Mouse (Mus musculus) neutrophil, adult 59 days (primary cell): ENCODE data around the gene Calr. TPM values are rescaled to one million over a fixed set of nuclear protein-coding genes. Genes with fewer than 3 reads are reported as not detected.

Experiments
- total RNA-seq, 2 experiments: library from RNA; stranded (reverse); gene quantifications; 1 replicate in 1 of 2; 2 replicates in 1 of 2; pipeline ENCODE4 v1.2.4; 2023

The Calr gene
- 100 to 1,000 TPM; 286 to 287 TPM for total RNA-seq

DNA sequence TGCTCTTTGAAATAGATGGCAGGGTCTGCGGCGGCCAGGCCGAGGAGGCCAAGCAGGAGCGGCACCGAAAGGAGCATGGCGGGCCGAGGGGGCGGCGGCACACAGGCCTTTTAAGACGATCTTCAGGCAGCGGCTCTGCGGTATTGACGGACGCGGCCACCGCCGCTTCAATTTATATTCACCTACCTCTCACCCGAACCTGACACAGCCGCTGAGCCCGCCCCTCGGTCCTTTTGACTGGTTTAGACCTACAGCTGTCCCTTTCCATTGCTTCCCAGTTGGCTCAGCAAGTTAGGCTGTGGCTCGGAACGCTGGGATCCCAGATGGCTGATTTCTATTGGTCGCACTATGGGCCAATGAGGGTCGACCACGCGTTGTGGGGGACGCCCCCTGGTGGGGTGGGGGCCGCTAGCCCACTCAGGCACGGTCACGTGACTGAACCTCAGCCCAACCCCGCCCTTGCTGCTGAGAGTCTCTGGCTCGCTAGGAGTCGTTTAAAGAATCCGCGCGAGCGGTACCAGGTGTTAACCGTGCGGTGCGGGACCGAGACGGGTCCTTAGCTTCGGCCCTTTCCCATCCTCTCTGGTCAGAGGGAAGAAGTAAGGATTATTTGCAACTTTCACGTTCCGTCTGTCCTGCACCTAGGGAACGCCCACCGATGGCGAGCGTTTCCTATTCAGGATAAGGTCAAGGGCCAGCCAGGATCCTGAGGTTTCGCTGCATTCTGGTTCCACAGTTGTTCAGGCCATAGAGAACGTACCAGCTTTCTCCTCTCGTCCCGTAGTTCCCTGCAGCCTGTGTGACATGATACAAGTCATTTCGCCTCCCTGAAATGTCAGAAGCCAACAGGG, at the start of gene Calr:
TSS of gene Calr (minus strand) at position 213 of the 851 bp plus-strand sequence.

DNA sequence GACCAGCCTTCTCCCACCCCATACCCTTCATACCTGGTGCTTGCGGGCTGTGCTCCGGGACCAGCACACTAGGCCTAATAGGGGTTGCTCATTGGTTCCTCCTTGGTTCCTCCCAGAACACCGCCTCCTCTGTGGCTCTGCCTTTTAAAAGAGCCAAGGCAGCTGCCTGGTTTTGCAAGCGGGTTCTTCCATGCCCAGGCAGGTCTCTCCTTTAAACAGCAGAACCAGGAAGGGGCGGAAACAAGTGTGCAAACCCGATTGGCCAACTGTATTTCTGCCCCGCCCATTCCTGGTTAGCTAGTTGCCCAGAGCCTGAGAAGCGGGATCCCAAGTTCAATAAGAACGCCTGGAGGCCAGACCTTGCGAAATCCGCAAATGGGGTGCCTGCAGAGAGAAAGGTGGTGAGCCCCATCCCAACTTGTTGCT, 47.0 kb upstream of the Calr start, which contains the start of gene Gcdh:
TSS of gene Gcdh (minus strand) at position 213 of the 426 bp plus-strand sequence.

DNA sequence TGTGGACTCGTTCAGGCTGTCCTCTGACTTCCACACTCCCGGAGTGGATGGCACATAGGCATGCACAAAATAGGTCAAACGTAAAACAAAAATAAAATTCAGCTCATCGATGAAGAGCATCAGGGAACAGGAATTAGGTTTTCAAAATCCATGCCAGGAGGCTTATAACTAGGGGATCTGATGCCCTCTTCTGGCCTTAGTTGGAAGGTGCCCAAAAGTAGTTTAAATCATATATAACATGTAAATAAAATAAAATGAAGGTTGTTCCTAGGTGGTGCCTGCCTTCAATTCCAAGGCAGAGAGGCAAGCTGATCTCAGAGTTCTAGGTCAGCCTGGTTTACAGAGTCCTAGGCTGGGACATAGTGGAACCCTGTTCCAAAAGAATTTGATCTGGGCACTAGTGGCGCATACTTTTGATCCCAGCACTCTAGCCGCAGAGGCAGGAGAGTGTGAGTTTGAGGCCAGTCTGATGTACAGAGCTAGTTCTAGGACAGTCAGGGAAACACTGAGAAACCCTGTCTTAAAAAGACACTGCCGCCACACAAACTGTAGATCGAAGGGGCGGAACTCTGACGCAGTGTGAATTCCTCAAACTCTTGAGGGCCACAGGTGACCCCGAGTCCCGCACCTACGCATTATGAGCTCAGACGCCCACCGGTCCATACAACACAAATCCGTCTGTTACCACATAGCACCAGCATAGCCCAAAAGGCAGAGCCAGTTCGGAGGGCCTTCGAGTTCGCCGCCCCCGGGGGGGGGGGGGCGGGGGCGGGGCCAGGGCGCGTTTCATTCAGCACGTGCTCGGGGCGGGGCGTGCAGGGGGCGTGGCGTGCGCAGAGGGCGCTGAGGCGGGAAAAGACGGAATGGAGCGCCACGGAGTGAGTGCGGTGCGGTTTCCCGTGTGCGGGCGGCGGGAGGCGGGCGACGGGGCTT, 24.9 kb upstream of the Calr start, which contains the start of gene Syce2:
TSS of gene Syce2 (plus strand) at position 736 of the 933 bp plus-strand sequence.

DNA sequence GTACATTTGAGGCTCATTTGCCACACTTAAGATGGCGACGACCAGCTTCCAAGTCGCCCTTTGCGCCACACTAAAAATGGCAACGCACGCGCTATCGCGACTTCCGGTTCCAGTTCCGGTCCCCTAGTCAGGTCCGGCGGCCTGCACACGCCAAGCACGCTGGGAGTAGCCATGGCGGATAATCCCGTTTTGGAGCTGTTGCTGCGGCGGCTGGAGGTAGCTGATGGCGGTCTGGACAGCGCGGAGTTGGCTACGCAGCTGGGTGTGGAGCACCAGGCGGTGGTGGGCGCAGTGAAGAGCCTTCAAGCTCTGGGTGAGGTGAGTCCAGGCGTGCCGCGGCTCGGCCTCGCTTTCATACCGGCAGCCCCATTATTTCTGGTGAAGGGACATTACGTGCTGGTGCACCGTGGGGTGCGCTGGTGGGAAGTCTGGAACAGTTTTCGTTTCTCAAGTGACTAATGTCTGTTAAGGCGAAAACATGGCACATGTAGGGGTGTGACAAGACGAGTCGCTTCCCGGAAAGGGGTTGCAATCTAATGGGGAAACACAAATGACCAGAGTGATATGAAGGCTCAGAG, 10.2 kb upstream of the Calr start, which contains the start of gene Farsa:
TSS of gene Farsa (plus strand) at position 126 of the 578 bp plus-strand sequence.

DNA sequence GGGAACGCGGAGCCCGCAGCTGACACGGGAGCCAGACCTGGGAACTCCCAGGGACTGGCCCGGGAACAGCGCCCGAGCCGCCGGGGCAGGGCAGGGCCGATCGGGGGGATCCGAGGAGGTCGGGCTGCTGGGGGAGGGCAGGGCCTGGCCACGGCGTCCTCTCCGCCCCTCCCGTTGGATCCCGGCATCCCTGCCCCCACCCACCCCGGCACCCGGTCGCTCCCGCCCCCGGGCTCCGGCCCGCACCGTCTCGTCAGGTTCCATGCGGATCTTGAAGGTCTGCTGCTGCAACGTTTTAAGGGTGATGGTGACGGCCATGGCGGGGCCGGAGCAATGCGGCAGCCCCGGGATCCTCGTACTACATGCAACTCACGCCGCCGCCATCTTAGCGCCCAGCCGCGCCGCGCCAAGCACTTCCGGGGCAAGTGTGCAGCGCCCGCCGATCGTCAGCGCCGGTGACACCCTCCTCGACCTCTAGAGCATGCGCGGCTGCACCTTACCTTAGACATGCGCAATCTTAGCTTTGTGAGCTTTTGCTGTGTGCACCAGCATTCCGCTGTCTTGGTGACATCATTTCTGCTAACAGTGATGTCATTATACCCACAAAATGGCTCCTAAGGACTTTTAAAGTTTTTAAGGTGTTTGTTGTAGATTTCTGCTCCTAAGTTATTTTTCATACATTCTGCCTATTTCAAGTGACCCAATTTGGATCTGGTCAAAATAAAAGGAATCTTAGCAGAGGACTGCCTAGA, 6.3 kb downstream of the Calr start, which contains the start of gene Rad23a:
TSS of gene Rad23a (minus strand) at position 418 of the 752 bp plus-strand sequence.

DNA sequence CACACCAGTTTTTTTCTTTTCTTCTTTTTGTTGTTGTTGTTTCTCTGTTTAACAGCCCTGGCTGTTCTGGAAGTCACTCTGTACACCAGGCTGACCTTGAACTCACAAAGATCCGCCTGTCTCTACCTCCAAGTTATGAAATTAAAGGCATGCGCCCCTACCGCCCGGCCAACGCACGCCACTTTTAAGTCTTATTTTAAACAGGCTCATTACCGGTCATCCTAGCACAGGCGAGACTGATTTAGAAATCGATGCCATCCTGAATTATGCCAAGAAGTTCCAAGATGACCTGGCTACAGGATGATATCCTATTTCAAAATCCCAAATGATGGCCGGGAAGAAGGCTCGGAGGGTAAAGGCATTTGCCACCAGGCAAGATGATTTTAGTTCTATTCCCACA, 15.2 kb downstream of the Calr start, which contains the start of gene Gadd45gip1:
TSS of gene Gadd45gip1 (plus strand) at position 33 of the 400 bp plus-strand sequence.

DNA sequence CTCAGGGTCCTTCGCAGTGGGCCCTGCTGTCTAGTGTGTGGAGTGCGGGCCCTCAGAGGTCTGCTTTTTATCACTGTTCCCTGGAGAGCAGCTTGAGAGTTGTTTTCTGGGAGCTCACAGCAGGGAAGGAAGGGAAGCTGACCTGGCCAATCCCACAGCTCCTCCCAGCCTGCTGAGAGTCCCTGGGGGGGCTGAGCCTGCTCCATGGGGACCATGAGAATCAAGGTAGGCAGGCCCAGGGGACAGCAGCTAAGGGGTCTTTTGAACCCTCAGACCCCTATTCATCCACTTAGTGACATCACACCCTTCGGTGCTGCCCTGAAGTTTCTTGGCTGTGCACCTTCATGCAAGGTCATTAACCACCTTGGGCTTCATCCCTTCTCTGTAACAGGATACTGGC, 24.0 kb downstream of the Calr start, which contains the start of gene Dand5:
TSS of gene Dand5 (minus strand) at position 101 of the 400 bp plus-strand sequence.

DNA sequence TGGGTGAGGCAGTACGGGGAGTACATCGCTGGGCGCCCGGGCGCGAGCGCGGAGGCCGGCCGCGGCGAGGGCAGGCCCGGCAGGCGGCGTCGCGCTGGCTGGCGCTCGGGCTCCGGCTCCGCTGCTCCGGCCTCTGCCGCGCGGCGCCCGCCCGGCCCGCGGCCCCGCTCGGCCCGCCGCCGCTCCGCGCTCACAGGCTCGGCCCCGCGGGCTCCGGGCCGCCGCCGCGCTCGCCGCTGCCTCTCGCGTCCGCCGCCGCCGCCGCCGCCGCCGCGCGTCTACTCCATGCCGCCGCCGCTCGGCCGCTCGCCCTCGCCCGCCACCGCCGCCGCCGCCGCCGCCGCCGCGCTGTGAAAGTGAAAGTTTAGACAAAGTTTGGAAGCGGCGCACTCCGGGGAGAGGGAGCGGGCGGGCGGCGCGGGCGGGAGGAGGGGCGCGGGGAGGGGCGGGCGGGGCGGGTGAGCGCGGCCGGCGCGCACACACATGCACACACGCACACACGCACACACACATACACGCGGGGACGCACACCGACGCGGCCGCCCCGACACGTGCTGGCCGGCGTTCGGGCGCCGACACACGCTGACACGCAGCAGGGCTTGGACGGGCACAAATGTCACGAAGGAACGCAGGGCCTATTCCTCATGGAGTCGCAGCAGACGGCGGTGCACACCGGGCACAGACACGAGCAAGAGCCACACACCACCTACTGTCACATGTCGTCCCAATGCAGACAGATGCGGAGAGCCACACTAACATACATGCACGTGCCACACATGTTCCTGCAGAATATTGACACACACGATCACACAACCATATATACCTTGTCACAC, 46.5 kb downstream of the Calr start, which contains the start of gene Nfix:
TSS of gene Nfix (minus strand) at position 346 of the 833 bp plus-strand sequence.

Other genes with a start within 250 kb of the Calr start
- gene Ier2, start 184.1 kb downstream of the Calr start, total RNA-seq, result 100 to 1,000 TPM; 716 to 822 TPM
- 10 to 100 TPM; 25.4 to 35.6 TPM for gene Trmt1, start 160.6 kb downstream of the Calr start, total RNA-seq
- gene Nacc1, start 159.1 kb downstream of the Calr start, total RNA-seq, result 10 to 100 TPM; 34.0 to 39.2 TPM
- 100 to 1,000 TPM; 102 to 117 TPM for gene Lyl1, start 145.5 kb downstream of the Calr start, total RNA-seq
- gene G430095P16Rik, start 123.9 kb downstream of the Calr start, total RNA-seq, result 10 to 100 TPM in 1 of 2 experiments, 1 to 10 TPM in 1; 7.7 to 11.2 TPM
- gene Nfix, start 46.6 kb downstream of the Calr start, total RNA-seq, result 10 to 100 TPM; 19.5 to 24.7 TPM
- gene Dand5, start 24.1 kb downstream of the Calr start, total RNA-seq, result 1 to 10 TPM in 1 of 2 experiments, under 1 TPM in 1; 0.95 to 1.0 TPM
- 1 to 10 TPM; 6.1 to 6.9 TPM for gene Gadd45gip1, start 15.4 kb downstream of the Calr start, total RNA-seq
- gene Rad23a, start 6.3 kb downstream of the Calr start, total RNA-seq, result 10 to 100 TPM; 38.7 to 39.0 TPM
- gene Farsa, start 10.1 kb upstream of the Calr start, total RNA-seq, result 10 to 100 TPM; 29.4 to 29.6 TPM
- gene Syce2, start 25.2 kb upstream of the Calr start, total RNA-seq, result 10 to 100 TPM; 13.6 to 16.0 TPM
- 1 to 10 TPM; 5.6 TPM for gene Gcdh, start 47.0 kb upstream of the Calr start, total RNA-seq
- 10 to 100 TPM in 1 of 2 experiments, 1 to 10 TPM in 1; 6.4 to 17.8 TPM for gene Klf1, start 55.0 kb upstream of the Calr start, total RNA-seq
- gene Dnase2a, start 61.6 kb upstream of the Calr start, total RNA-seq, result 10 to 100 TPM; 19.0 to 25.7 TPM
- not detected for gene Mast1, start 90.4 kb upstream of the Calr start, total RNA-seq
- gene Rtbdn, start 100.1 kb upstream of the Calr start, total RNA-seq, result not detected
- gene Gm49661, start 122.5 kb upstream of the Calr start, total RNA-seq, result not detected
- gene Prdx2, start 122.7 kb upstream of the Calr start, total RNA-seq, result 100 to 1,000 TPM in 1 of 2 experiments, 10 to 100 TPM in 1; 83.7 to 137 TPM
- 10 to 100 TPM; 32.2 to 37.0 TPM for gene Rnaseh2a, start 122.8 kb upstream of the Calr start, total RNA-seq
- gene Junb, start 131.8 kb upstream of the Calr start, total RNA-seq, result 100 to 1,000 TPM; 884 to 937 TPM
- gene Hook2, start 143.7 kb upstream of the Calr start, total RNA-seq, result 1 to 10 TPM; 1.0 to 1.2 TPM
- gene Best2, start 167.6 kb upstream of the Calr start, total RNA-seq, result not detected
- 10 to 100 TPM; 57.0 to 57.8 TPM for gene Asna1, start 178.3 kb upstream of the Calr start, total RNA-seq
- gene Trir, start 179.9 kb upstream of the Calr start, total RNA-seq, result 100 to 1,000 TPM; 147 to 163 TPM
- 10 to 100 TPM; 33.7 to 38.2 TPM for gene Tnpo2, start 190.0 kb upstream of the Calr start, total RNA-seq
- gene Fbxw9, start 213.1 kb upstream of the Calr start, total RNA-seq, result 1 to 10 TPM; 4.5 to 5.5 TPM
- gene Gm5741, start 221.0 kb upstream of the Calr start, total RNA-seq, result not detected
- 10 to 100 TPM; 35.3 to 45.7 TPM for gene Dhps, start 224.8 kb upstream of the Calr start, total RNA-seq
- gene Wdr83os, start 233.8 kb upstream of the Calr start, total RNA-seq, result 10 to 100 TPM; 34.0 to 35.8 TPM
- 10 to 100 TPM in 1 of 2 experiments, 1 to 10 TPM in 1; 9.7 to 13.2 TPM for gene Wdr83, start 234.4 kb upstream of the Calr start, total RNA-seq
- gene Man2b1, start 236.3 kb upstream of the Calr start, total RNA-seq, result 100 to 1,000 TPM; 307 to 319 TPM